Mouse (Mus musculus) cerebellum, adult 2 months (tissue): ENCODE measurements at regions not wholly inside any gene's neighbourhood (a gene's known extent, or its start where the extent isn't known, plus 50 kb on each side); places are given as distances from the start of the nearest gene placed in this dataset.

Source experiments
- CTCF ChIP-seq: fragments of 200-500 bp; IDR thresholded peaks from 2 replicates; pipeline ENCODE4 v1.5.1; 2011; ENCODE audit warnings: low read depth, mild to moderate bottlenecking, control low read depth, low read length, moderate library complexity, borderline replicate concordance; ENCODE audit not compliant: insufficient read depth
- POLR2A ChIP-seq: fragments of 200-500 bp; IDR thresholded peaks from 2 replicates; pipeline ENCODE4 v1.6.1; 2011; ENCODE audit warnings: low read length, control low read depth, borderline replicate concordance; ENCODE audit not compliant: insufficient read depth

- TF ChIP-seq POLR2A (no peak), CTCF (no peak)
Observed at GRCm38 (mm10) chr15:93133379-93133778, 141.6 kb downstream of the Gxylt1 start.
